Mouse (Mus musculus) CD4-positive, CD25-positive, alpha-beta regulatory T cell, adult 2 months (primary cell): ENCODE results near the gene 4930402K13Rik.
"Not testable (repeated sequence)": the region's sequence is repeated elsewhere in the genome, so short reads cannot be mapped to it uniquely, and the experiment has no call there.

Experiments used
- DNase-seq: peaks from one replicate; pipeline ENCODE4 v3.0.0-alpha.2; 2012; ENCODE audit warnings: low read depth, low spot score

The 4930402K13Rik gene

DNA sequence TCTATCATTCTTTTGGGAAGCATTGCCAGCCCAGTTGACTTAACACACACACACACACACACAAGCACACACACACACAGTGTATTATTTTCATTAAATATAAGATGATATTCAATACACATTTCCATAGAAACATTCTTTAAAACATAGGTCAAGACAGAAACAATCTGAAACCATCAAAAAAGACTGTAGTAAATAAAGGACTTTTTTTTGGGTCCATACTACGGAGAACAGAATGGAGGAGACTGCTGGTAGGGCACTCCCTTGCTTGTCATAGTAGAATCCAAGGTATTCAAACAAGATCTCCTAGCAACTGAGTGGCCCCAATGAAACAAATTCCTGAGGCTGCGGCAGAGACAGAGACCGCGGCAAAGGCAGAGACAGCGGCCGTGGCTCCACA lies at the start of gene 4930402K13Rik:
TSS of gene 4930402K13Rik (plus strand) at position 301 of the 400 bp plus-strand sequence.
- no peak for DNase-seq

DNA sequence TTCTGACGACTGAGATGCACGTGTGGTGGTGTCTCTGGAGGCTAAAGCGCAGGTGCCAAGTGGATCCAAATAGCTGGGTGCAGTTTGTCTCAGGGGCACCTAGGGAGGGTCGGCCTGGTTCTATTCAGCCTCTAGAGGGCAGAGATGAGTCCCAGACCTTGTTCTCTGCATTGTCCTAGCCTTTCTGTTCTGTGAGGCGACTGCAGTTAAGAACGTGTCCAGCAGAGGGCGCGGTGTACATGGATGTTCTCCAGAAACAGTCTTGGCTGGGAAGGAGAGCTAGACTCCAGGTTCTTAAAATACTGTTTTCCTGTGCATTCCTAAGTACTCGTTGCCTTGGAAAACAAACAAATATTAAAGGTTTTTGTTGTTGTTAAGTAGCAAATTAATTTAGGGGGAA lies 43.4 kb upstream of the 4930402K13Rik start:
- peak; percentile 40 for DNase-seq

DNA sequence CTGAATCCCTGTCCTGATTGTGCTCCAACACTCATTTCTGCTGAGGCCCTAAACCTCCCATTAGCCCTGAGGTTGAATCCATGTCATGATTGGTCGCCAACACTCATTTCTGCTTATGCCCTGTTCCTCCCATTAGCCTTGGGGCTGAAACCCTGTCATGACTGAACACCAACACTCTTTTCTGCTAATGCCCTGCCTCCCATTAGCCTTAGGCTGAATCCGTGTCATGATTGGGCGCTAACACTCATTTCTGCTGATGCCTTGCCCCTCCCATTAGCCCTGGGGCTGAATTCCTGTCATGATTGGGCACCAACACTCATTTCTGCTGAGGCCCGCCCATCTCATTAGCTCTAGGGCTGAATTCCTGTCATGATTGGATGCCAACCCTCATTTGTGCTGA lies 42.3 kb upstream of the 4930402K13Rik start:
- no peak for DNase-seq

DNA sequence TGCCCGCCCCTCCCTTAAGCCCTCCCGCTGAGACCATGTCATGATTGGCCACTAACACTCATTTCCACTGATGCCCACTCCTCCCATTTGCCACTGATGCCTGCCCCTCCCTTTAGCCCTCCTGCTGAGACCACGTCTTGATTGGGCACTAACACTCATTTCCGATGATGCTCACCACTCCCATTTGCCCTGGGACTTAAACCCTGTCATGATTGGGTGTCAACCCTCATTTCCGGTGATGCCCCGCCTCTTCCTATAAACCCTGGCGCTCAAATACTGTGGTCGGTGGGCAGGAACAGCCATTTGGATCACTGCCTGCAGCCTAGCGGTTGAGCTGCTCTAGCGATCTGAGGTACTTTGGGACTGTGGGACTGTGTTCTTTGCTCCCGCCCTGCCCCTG lies 41.6 kb upstream of the 4930402K13Rik start, which contains the start of gene Fthl17f:
TSS of gene Fthl17f (plus strand) at position 301 of the 400 bp plus-strand sequence.
- not testable (repeated sequence) for DNase-seq

DNA sequence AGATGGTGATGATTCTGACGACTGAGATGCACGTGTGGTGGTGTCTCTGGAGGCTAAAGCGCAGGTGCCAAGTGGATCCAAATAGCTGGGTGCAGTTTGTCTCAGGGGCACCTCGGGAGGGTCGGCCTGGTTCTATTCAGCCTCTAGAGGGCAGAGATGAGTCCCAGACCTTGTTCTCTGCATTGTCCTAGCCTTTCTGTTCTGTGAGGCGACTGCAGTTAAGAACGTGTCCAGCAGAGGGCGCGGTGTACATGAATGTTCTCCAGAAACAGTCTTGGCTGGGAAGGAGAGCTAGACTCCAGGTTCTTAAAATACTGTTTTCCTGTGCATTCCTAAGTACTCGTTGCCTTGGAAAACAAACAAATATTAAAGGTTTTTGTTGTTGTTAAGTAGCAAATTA lies 26.7 kb upstream of the 4930402K13Rik start:
- not testable (repeated sequence) for DNase-seq

DNA sequence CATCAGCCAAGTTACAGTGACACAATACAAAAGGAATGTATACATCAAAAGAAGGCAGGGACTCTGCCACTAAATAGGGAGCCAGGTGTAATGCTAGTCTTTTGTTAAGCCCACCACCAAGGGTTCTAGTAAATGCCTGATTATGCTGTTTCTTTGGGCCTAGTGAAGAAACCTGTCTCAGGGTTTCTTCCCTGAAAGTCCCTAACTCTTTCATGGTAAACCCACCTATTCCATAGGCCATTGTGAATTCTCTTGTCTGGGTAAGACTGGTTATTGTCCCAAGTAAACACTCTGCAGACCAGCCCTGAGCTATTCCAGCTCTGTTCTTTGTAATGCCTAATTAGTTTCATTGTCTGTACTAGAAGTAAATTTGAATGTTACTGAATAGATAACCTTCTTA lies 9.3 kb upstream of the 4930402K13Rik start:
- not testable (repeated sequence) for DNase-seq

DNA sequence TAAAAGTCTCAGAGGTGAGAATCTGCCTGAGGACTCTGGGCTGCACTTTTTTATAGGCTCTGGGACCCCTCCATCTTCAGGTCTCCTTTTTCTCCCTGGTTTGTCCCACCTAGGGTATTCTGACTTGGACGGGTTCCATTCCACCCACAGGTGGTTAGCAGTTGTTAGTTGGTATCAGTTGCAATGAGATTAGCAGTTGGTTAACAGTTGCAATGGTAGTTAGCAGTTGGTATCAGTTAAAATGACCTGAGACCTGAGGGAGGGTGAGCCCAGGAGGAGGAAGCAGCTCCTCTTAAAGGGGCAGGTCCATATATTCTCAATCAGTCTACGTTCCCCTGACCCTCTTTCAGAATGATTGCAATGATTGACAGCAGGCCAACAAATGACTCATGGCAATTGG lies 6.0 kb downstream of the 4930402K13Rik start:
- no peak for DNase-seq

DNA sequence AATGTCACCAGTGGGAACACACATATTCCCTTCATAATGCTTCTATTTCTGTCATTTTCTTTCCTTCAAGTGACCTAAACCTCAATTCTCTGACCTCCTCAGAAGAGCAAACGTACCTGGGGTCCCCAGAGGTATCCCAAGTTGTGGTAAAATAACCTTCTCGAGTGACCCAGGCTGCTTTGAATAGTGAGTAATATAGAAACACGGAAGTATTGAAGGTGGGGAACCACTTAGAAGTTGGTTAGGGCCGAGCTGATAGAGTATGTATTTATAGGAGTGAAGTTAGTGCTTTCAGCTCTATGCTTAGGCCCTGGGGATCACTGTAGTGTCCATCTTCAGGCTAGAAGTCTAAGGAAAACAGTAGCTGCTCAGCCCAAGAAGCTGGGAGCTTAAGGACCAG lies 20.6 kb downstream of the 4930402K13Rik start:
- DNase-seq: no peak

DNA sequence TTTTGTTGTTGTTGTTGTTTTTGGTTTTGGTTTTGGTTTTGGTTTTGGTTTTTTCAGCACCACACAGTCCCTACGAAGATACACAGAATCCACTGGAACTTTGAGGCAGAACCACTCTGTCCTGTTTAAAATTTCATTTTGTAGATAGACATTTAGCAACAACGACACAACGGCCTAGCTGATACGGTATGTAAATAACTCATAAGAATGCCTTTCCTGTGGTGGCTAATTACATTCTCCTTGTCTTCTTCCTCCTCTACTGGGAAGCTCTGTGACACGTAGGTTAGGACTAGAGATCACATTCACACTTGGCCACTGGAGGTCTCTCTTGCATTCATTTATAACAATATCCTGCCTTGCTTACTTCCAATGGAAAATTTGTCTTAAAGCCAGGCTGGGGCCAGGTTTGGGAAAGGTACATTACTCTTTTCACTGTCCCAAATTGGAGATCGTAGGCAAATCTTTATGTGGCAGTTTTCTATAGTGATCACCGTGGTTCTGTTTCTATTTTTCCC lies 24.0 kb downstream of the 4930402K13Rik start:
- peak; percentile 25 for DNase-seq

DNA sequence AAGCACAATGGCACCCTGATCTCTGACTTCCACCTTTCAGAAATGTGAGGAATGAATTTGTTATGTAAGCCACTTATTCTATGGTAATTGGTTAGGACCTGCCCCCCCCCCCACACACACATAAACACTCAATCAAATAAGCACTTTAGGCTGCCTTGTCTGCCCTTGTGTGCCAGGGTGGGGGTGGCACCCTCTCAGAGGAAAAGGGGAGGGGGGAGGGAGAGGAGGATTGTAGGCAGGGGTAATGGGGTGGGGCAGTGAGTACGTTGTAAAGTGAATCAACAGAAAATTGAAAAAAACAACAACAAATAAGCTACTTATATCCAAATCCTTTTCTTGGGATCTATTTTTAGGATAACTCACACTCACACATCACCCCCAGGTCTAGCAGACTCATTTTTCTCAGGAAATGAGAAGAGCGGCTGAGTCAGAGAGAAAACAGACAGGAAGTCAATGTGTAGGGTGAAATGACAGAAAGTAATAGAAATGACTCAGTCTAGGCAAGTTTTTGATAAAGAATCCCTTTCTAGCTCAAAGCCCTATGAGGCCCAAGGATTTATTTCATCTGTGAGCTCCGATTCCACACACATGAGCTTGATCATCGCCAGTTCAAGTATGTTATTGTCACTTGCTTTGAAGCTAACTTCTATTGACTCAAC lies 35.1 kb downstream of the 4930402K13Rik start:
- DNase-seq: peak; percentile 41

DNA sequence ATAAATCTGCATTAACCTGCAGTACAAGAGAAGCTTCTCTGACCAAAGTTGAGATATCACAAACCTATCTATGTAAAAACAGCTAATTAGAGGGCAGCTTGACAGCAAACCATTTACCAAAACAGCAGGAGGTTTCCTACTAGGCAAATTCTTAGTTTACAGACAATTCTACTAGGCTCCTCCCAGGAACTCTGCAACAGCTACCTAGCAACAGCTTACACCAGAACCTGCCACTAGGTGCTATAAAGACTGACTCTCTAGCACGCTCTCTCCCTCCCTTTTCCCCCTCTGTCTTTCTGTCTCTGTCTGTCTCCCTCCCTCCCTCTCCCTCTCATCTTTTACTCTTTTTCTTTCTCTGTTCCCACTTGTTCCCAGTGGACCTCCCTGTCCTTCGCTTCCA lies 38.3 kb downstream of the 4930402K13Rik start:
- DNase-seq: peak; percentile 29
